10 mouse cellular contexts compared by ENCODE assay signal in genomic region chr4:140147857-140148695, GRCm38 (mm10).
DNase-seq lines count a peak whose midpoint lies in the region; ATAC-seq and TF ChIP-seq lines count a peak whose summit lies in the region.
"Had no signal": no experiment of that assay in that cellular context is flagged by ENCODE, and none has a peak within 500 bp of the region (broad histone marks: within the 10 kb centered on the region; RNA-seq: fewer than 3 reads in every experiment).

No protein-coding gene starts in this region.

- no peak overlapping the region for H3K9ac ChIP-seq in lung, postnatal 0 days (replicated peaks; ENCODE audit: low read depth)
- no peak overlapping the region for H3K9ac ChIP-seq in midbrain, embryonic 15.5 days
- H3K9ac ChIP-seq: stomach, embryonic 15.5 days had no signal

- 60% methylated on average over 20 of the region's 20 CpGs for WGBS in lung, postnatal 0 days
- WGBS in midbrain, embryonic 15.5 days = 64% methylated on average over 20 of the region's 20 CpGs

- no peak overlapping the region for H3K4me3 ChIP-seq in lung, postnatal 0 days (ENCODE audit: low read depth, low read length)
- H3K4me3 ChIP-seq in midbrain, embryonic 15.5 days = no peak overlapping the region
- H3K4me3 ChIP-seq: megakaryocyte, embryonic 14.5 days; stomach, embryonic 15.5 days had no signal

- H3K9me3 ChIP-seq in lung, postnatal 0 days (ENCODE audit: low read length) = no peaks in the 10 kb centered on the region
- no peaks in the 10 kb centered on the region for H3K9me3 ChIP-seq in midbrain, embryonic 15.5 days
- H3K9me3 ChIP-seq: stomach, embryonic 15.5 days had no signal

- no peak for TF ChIP-seq CTCF in lung, postnatal 0 days (IDR thresholded peaks at IDR 0.05)

- no peak overlapping the region for H3K4me2 ChIP-seq in lung, postnatal 0 days (replicated peaks; ENCODE audit: low read depth, low read length)
- no peak overlapping the region for H3K4me2 ChIP-seq in midbrain, embryonic 15.5 days
- H3K4me2 ChIP-seq: stomach, embryonic 15.5 days had no signal

- DNase-seq in lung, postnatal 0 days (ENCODE audit: low spot score) = no peak
- no peak for DNase-seq in lung, postnatal 4 days
- peak; percentile 52 for DNase-seq in cerebellum, adult 8-10 months
- peak; percentile 55 to 77 for DNase-seq in frontal cortex, adult 2 months (ENCODE audit: extremely low spot score in 1 of 2, low spot score in 1 of 2)
- no peak for DNase-seq in gastrocnemius, postnatal 36 days
- DNase-seq in thymus, postnatal 0 days (ENCODE audit: low spot score) = no peak
- no peak for DNase-seq in ovary, postnatal 10 days (ENCODE audit: low spot score)

- intact Hi-C loops in gastrocnemius, postnatal 36 days (cut with DNase I) = no loop called here

- H3K36me3 ChIP-seq in lung, postnatal 0 days (ENCODE audit: insufficient read depth, low read length) = no peaks in the 10 kb centered on the region
- no peaks in the 10 kb centered on the region for H3K36me3 ChIP-seq in midbrain, embryonic 15.5 days (replicated peaks)
- H3K36me3 ChIP-seq: stomach, embryonic 15.5 days had no signal

- H3K27ac ChIP-seq in lung, postnatal 0 days (ENCODE audit: low read length) = no peak overlapping the region
- H3K27ac ChIP-seq in midbrain, embryonic 15.5 days = peak overlapping the region; percentile 40
- H3K27ac ChIP-seq: stomach, embryonic 15.5 days had no signal

- peak; percentile 26; the same call in 1 of the 2 replicates for ATAC-seq in lung, postnatal 0 days
- ATAC-seq in midbrain, embryonic 15.5 days (replicated peaks) = no peak

- TF ChIP-seq EP300 in lung, postnatal 0 days (IDR thresholded peaks at IDR 0.05) = no peak

- H3K4me1 ChIP-seq in lung, postnatal 0 days (ENCODE audit: insufficient read depth, low read depth, low read length) = no peaks in the 10 kb centered on the region
- peaks cover 11% of the 10 kb centered on the region; the same call in 1 of the 2 replicates for H3K4me1 ChIP-seq in midbrain, embryonic 15.5 days
- H3K4me1 ChIP-seq: megakaryocyte, embryonic 14.5 days; stomach, embryonic 15.5 days had no signal

- no peaks in the 10 kb centered on the region for H3K27me3 ChIP-seq in lung, postnatal 0 days (replicated peaks; ENCODE audit: insufficient read depth, low read length)
- H3K27me3 ChIP-seq in midbrain, embryonic 15.5 days (replicated peaks) = no peaks in the 10 kb centered on the region
- H3K27me3 ChIP-seq: megakaryocyte, embryonic 14.5 days; stomach, embryonic 15.5 days had no signal

Comparison
In these comparisons a context has a peak if more than half of its experiments do, and no peak if none do; other contexts are left out.
1. DNase-seq: peak in cerebellum, adult 8-10 months (single experiment) and frontal cortex, adult 2 months (2 of 2); none in lung, postnatal 0 days (single experiment), lung, postnatal 4 days (0 of 2), gastrocnemius, postnatal 36 days (0 of 2), thymus, postnatal 0 days (single experiment) and ovary, postnatal 10 days (single experiment).